In the genomic region with DNA sequence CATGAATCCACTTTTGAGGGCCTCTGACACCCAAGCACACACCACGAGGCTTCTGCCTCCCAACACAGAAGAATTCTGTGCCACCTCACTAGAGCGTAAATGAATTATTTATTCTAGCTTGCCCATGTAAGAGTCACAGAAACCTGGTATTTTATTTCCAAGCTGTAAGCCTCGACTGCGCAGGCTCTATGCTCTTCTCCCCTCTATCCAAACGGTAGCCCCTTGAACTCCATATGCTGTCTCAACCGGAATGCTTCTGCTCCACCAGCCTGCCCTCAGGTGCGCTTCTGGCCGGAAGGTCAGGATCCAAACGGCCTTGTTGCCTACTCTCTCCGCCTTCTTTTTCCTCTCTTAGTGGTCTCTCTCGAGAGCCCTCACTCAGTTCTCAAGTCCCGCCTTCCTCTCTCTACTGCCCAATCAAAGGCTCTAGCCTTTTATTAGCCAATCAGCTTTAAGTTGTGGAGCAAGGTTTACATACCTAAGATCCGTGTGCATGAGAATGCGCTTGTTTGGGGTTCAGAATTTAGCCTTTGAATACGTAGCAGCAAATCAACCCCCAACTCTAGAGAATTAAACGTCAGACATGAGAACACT, we compare ENCODE assay signal across 8 mouse cellular contexts. TPM values are rescaled to one million over a fixed set of nuclear protein-coding genes. Genes with fewer than 3 reads are reported as not detected.
A peak's percentile ranks its signal among the peaks of the same experiment; 100 is the strongest.
DNase-seq lines count a peak whose midpoint lies in the region; ATAC-seq and TF ChIP-seq lines count a peak whose summit lies in the region.

No protein-coding gene starts in this region.

- no peak for TF ChIP-seq EP300 in heart, postnatal 0 days (IDR thresholded peaks at IDR 0.05; ENCODE audit: low read depth)

- TF ChIP-seq CTCF in heart, postnatal 0 days (IDR thresholded peaks at IDR 0.05; ENCODE audit: low read depth) = no peak
- no peak for TF ChIP-seq CTCF in thymus, adult 2 months (IDR thresholded peaks at IDR 0.05; ENCODE audit: borderline replicate concordance, control insufficient read depth, extremely low read depth, insufficient read depth, low read length, poor library complexity)

- H3K27ac ChIP-seq in ES-E14 (ENCODE audit: insufficient read depth, low read depth, low read length, poor library complexity, severe bottlenecking) = no peak overlapping the region
- H3K27ac ChIP-seq in heart, postnatal 0 days (ENCODE audit: low read depth) = no peak overlapping the region
- no peak overlapping the region for H3K27ac ChIP-seq in thymus, adult 2 months (ENCODE audit: control insufficient read depth, insufficient read depth, low read length)

- peak; percentile 80 for DNase-seq in ES-E14 (ENCODE audit: low read depth, low spot score)
- DNase-seq in embryo, embryonic 10 days (ENCODE audit: low spot score) = peak; percentile 71
- DNase-seq in heart, postnatal 0 days (ENCODE audit: low spot score) = no peak
- peak; percentile 43 to 46 for DNase-seq in kidney, postnatal 25 days
- DNase-seq in thymus, adult 2 months = peak; percentile 67
- DNase-seq in left cerebral cortex, postnatal 25 days (ENCODE audit: low spot score in 2 of 2) = no peak
- DNase-seq in left cerebral cortex, postnatal 14 days (ENCODE audit: low spot score in 2 of 2) = no peak

- in situ Hi-C loops in ES-E14 (cut with MboI; ENCODE audit: low sequenced_read_pairs in 2 of 2, unreplicated experiment in 2 of 2) = no loop called here

- whole genome bisulfite sequencing in heart, postnatal 0 days = 44% methylated on average over 16 of the region's 16 CpGs
- 36% methylated on average over 16 of the region's 16 CpGs for WGBS in thymus, adult 2 months

- H3K4me3 ChIP-seq in ES-E14 (ENCODE audit: insufficient read depth in 1 of 2, low read depth in 1 of 2, low read length in 2 of 2, poor library complexity in 1 of 2, severe bottlenecking in 1 of 2) = peak overlapping the region; percentile 39 to 59
- H3K4me3 ChIP-seq in heart, postnatal 0 days (ENCODE audit: low read depth, low read length) = peak overlapping the region; percentile 40
- H3K4me3 ChIP-seq in thymus, adult 2 months (ENCODE audit: control insufficient read depth, insufficient read depth, low read length) = peak overlapping the region; percentile 15

- peaks cover 0 to 3% of the 10 kb centered on the region in 2 experiments; a peak in 1 of 4 replicates for H3K4me1 ChIP-seq in ES-E14 (ENCODE audit: control insufficient read depth in 2 of 2, insufficient read depth in 2 of 2, low read length in 2 of 2, poor library complexity in 1 of 2)
- H3K4me1 ChIP-seq in heart, postnatal 0 days (ENCODE audit: control insufficient read depth, insufficient read depth) = peaks cover 19% of the 10 kb centered on the region
- H3K4me1 ChIP-seq in thymus, adult 2 months (replicated peaks; ENCODE audit: control insufficient read depth, insufficient read depth, low read length) = no peaks in the 10 kb centered on the region; the same call in 1 of the 2 replicates

- peak overlapping the region; percentile 61 for H3K4me2 ChIP-seq in heart, postnatal 0 days (ENCODE audit: low read depth, low read length)

- TF ChIP-seq POLR2A in thymus, adult 2 months (IDR thresholded peaks at IDR 0.05; ENCODE audit: control insufficient read depth, extremely low read depth, insufficient read depth, low read length, poor library complexity) = no peak

- peak; percentile 75 for ATAC-seq in heart, postnatal 0 days (ENCODE audit: insufficient read depth, low read depth)
- ATAC-seq in megakaryocyte-erythroid progenitor cell, adult 5-6 weeks (replicated peaks; ENCODE audit: low FRiP score, low TSS enrichment, poor library complexity, severe bottlenecking) = peak; percentile 95

- no peaks in the 10 kb centered on the region; the same call in 1 of the 2 replicates for H3K36me3 ChIP-seq in ES-E14 (ENCODE audit: control insufficient read depth, insufficient read depth, low read length, poor library complexity, severe bottlenecking)
- peaks cover 12% of the 10 kb centered on the region for H3K36me3 ChIP-seq in heart, postnatal 0 days (replicated peaks; ENCODE audit: control insufficient read depth, insufficient read depth, low read length)
- H3K36me3 ChIP-seq in thymus, adult 2 months (ENCODE audit: control insufficient read depth, insufficient read depth, low read length) = no peaks in the 10 kb centered on the region

- no peaks in the 10 kb centered on the region for H3K27me3 ChIP-seq in heart, postnatal 0 days (ENCODE audit: control insufficient read depth, insufficient read depth, low read length)
- no peaks in the 10 kb centered on the region for H3K27me3 ChIP-seq in thymus, adult 2 months (ENCODE audit: control insufficient read depth, insufficient read depth, low read length)

- H3K9ac ChIP-seq in ES-E14 (ENCODE audit: insufficient read depth, low read depth, low read length, poor library complexity, severe bottlenecking) = peak overlapping the region; percentile 61
- H3K9ac ChIP-seq in heart, postnatal 0 days (replicated peaks; ENCODE audit: low read depth, low read length) = 0 out of 2 replicates have a peak overlapping the region, but pooled peaks have one; percentile 26

- intact Hi-C loops in left cerebral cortex, postnatal 25 days (cut with DNase I) = no loop called here
- intact Hi-C loops in left cerebral cortex, postnatal 14 days (cut with DNase I) = no loop called here

- no peaks in the 10 kb centered on the region for H3K9me3 ChIP-seq in ES-E14 (ENCODE audit: control insufficient read depth, insufficient read depth, low read depth, low read length)
- H3K9me3 ChIP-seq in heart, postnatal 0 days (replicated peaks; ENCODE audit: control insufficient read depth, low read length) = no peaks in the 10 kb centered on the region

TF ChIP-seq in ES-E14, 5 proteins besides CTCF, POLR2A, EP300 and RAD21:
- no peak for TF ChIP-seq MAFK (IDR thresholded peaks at IDR 0.05; ENCODE audit: insufficient read depth, low read depth, low read length)
- TF ChIP-seq CHD2 (IDR thresholded peaks at IDR 0.05; ENCODE audit: low read depth, low read length) = peak; percentile 62; the same call in 1 of the 2 replicates
- TF ChIP-seq HCFC1 (IDR thresholded peaks at IDR 0.05; ENCODE audit: borderline replicate concordance, insufficient read depth, low read length) = no peak
- no peak for TF ChIP-seq ZNF384 (IDR thresholded peaks at IDR 0.05; ENCODE audit: low read depth, low read length)
- TF ChIP-seq ZC3H11A (IDR thresholded peaks at IDR 0.05; ENCODE audit: borderline replicate concordance, low read depth, low read length) = no peak

RNA-seq across cellular contexts. Expression of gene Aasdh, which starts 36.5 kb away (rescaled TPM):
- total RNA-seq in ES-E14 (2012; rRNA removed) = 18.0 and 22.1 TPM in 2 replicates
- 12.1 and 16.4 TPM in 2 replicates for total RNA-seq in heart, postnatal 0 days (2014; rRNA removed; ENCODE audit: low replicate concordance)
- 8.7 and 9.6 TPM in 2 replicates for polyA plus RNA-seq in heart, postnatal 0 days (2015; fragmentation: Nextera tagmentation; extraction: Ambion mirVana)
- 41.1 and 55.8 TPM in 2 replicates for total RNA-seq in megakaryocyte-erythroid progenitor cell, adult 5-6 weeks (2014; fragmentation: Nextera tagmentation)
- 21.4 and 41.4 TPM in 2 replicates for total RNA-seq in megakaryocyte-erythroid progenitor cell, adult 5-6 weeks (2017)
- 10.7 and 12.1 TPM in 2 replicates for polyA plus RNA-seq in thymus, adult 2 months (2012; rRNA removed)
- total RNA-seq in left cerebral cortex, postnatal 25 days (2021) = 10 to 100 TPM; 21.1 to 21.4 TPM
- total RNA-seq in left cerebral cortex, postnatal 14 days (2021) = 10 to 100 TPM; 19.6 to 20.2 TPM

Comparison
In these comparisons a context has a peak if more than half of its experiments do, and no peak if none do; other contexts are left out.
1. DNase-seq: peak in ES-E14 (single experiment), embryo, embryonic 10 days (single experiment), kidney, postnatal 25 days (2 of 2) and thymus, adult 2 months (single experiment); none in heart, postnatal 0 days (single experiment), left cerebral cortex, postnatal 25 days (0 of 2) and left cerebral cortex, postnatal 14 days (0 of 2).
2. Peak in every context shown above with its lines, with median percentiles within 50 percentile points of each other: H3K4me3 ChIP-seq.